Mouse (Mus musculus): ENCODE data around the gene Olfr199. TPM values are rescaled to one million over a fixed set of nuclear protein-coding genes. Genes with fewer than 3 reads are reported as not detected.
A peak's percentile ranks its signal among the peaks of the same experiment; 100 is the strongest.
"Not testable (repeated sequence)": the region's sequence is repeated elsewhere in the genome, so short reads cannot be mapped to it uniquely, and the experiment has no call there.

Gene Olfr199
- not detected for polyA plus RNA-seq (2012; fragmentation: generic; extraction: Trizol)

- not testable (repeated sequence) for H3K27me3 ChIP-seq (ENCODE audit: control insufficient read depth, insufficient read depth, insufficient read length); H3K36me3 ChIP-seq (ENCODE audit: control insufficient read depth, insufficient read depth); H3K4me2 ChIP-seq (ENCODE audit: low read depth)
Measured at GRCm38 (mm10) chr16:59219667-59220066, at the start of gene Olfr199. Gene Olfr199, minus strand, starts transcription at chr16:59219767.

GRCm38 (mm10) chr16:59269097-59269496 lies 49.5 kb upstream of the Olfr199 start:
- H3ac ChIP-seq (ENCODE audit: control insufficient read depth, insufficient read length); H3K4me2 ChIP-seq (ENCODE audit: low read depth); H3K79me2 ChIP-seq (ENCODE audit: control insufficient read depth, insufficient read depth); H3K27me3 ChIP-seq (ENCODE audit: control insufficient read depth, insufficient read depth, insufficient read length); H3K36me3 ChIP-seq (ENCODE audit: control insufficient read depth, insufficient read depth); H3K4me3 ChIP-seq: not testable (repeated sequence)

More at GRCm38 (mm10) chr16:59219667-59220066, at the start of gene Olfr199:
- H3K4me3 ChIP-seq; H3ac ChIP-seq (ENCODE audit: control insufficient read depth, insufficient read length); H3K79me2 ChIP-seq (ENCODE audit: control insufficient read depth, insufficient read depth): not testable (repeated sequence)

GRCm38 (mm10) chr16:59249684-59250083 lies 30.1 kb upstream of the Olfr199 start:
- no peaks in the 10 kb centered on the region for H3K79me2 ChIP-seq (ENCODE audit: control insufficient read depth, insufficient read depth)
- TF ChIP-seq SRF (IDR thresholded peaks at IDR 0.05; ENCODE audit: control insufficient read depth, insufficient read length, low read depth) (no peak), REST (IDR thresholded peaks at IDR 0.05; ENCODE audit: insufficient read depth, insufficient read length) (peak; percentile 83)
- H3K4me3 ChIP-seq = no peak overlapping the region
- no peak overlapping the region for H3K4me2 ChIP-seq (ENCODE audit: low read depth)
- no peak overlapping the region for H3ac ChIP-seq (ENCODE audit: control insufficient read depth, insufficient read length)
- H3K27me3 ChIP-seq (ENCODE audit: control insufficient read depth, insufficient read depth, insufficient read length) = no peaks in the 10 kb centered on the region
- no peaks in the 10 kb centered on the region for H3K36me3 ChIP-seq (ENCODE audit: control insufficient read depth, insufficient read depth)

GRCm38 (mm10) chr16:59217861-59218260 lies 1.7 kb downstream of the Olfr199 start:
- not testable (repeated sequence) for H3K4me3 ChIP-seq; H3ac ChIP-seq (ENCODE audit: control insufficient read depth, insufficient read length); H3K27me3 ChIP-seq (ENCODE audit: control insufficient read depth, insufficient read depth, insufficient read length); H3K79me2 ChIP-seq (ENCODE audit: control insufficient read depth, insufficient read depth); H3K4me2 ChIP-seq (ENCODE audit: low read depth); H3K36me3 ChIP-seq (ENCODE audit: control insufficient read depth, insufficient read depth)

GRCm38 (mm10) chr16:59203433-59203832 lies 16.1 kb downstream of the Olfr199 start, which contains the start of gene Olfr198:
Gene Olfr198, minus strand, starts transcription at chr16:59203533.
- not testable (repeated sequence) for H3ac ChIP-seq (ENCODE audit: control insufficient read depth, insufficient read length); H3K79me2 ChIP-seq (ENCODE audit: control insufficient read depth, insufficient read depth); H3K36me3 ChIP-seq (ENCODE audit: control insufficient read depth, insufficient read depth); H3K4me2 ChIP-seq (ENCODE audit: low read depth); H3K27me3 ChIP-seq (ENCODE audit: control insufficient read depth, insufficient read depth, insufficient read length); H3K4me3 ChIP-seq

GRCm38 (mm10) chr16:59170354-59170753 lies 49.2 kb downstream of the Olfr199 start, which contains the start of gene Olfr196:
Gene Olfr196, minus strand, starts transcription at chr16:59170454.
- H3K27me3 ChIP-seq (ENCODE audit: control insufficient read depth, insufficient read depth, insufficient read length) = no peaks in the 10 kb centered on the region
- H3ac ChIP-seq (ENCODE audit: control insufficient read depth, insufficient read length) = no peak within 1 kb of the TSS
- H3K36me3 ChIP-seq (ENCODE audit: control insufficient read depth, insufficient read depth) = no peaks in the 10 kb centered on the region
- TF ChIP-seq E2F4 (IDR thresholded peaks at IDR 0.05; ENCODE audit: insufficient read depth) (no peak), REST (IDR thresholded peaks at IDR 0.05; ENCODE audit: insufficient read depth, insufficient read length) (no peak), MYOD1 (IDR thresholded peaks at IDR 0.05; ENCODE audit: control insufficient read depth in 1 of 3, insufficient read length in 2 of 3, low read depth in 2 of 3) (no peak), MAX (IDR thresholded peaks at IDR 0.05; ENCODE audit: low read depth) (no peak)
- no peak within 1 kb of the TSS for H3K4me2 ChIP-seq (ENCODE audit: low read depth)
- H3K4me3 ChIP-seq = no peak within 1 kb of the TSS
- H3K79me2 ChIP-seq (ENCODE audit: control insufficient read depth, insufficient read depth) = no peaks in the 10 kb centered on the region

Other genes starting within 250 kb of the Olfr199 start
- gene Olfr183, start 224.4 kb downstream of the Olfr199 start, polyA plus RNA-seq (2012; fragmentation: generic; extraction: Trizol) = not detected
- gene Olfr186, start 189.5 kb downstream of the Olfr199 start, polyA plus RNA-seq (2012; fragmentation: generic; extraction: Trizol) = not detected
- gene Olfr187, start 180.0 kb downstream of the Olfr199 start, polyA plus RNA-seq (2012; fragmentation: generic; extraction: Trizol) = not detected
- not detected for gene Olfr190, start 141.8 kb downstream of the Olfr199 start, polyA plus RNA-seq (2012; fragmentation: generic; extraction: Trizol)
- not detected for gene Olfr191, start 129.9 kb downstream of the Olfr199 start, polyA plus RNA-seq (2012; fragmentation: generic; extraction: Trizol)
- not detected for gene Olfr193, start 107.9 kb downstream of the Olfr199 start, polyA plus RNA-seq (2012; fragmentation: generic; extraction: Trizol)
- not detected for gene Olfr194, start 98.7 kb downstream of the Olfr199 start, polyA plus RNA-seq (2012; fragmentation: generic; extraction: Trizol)
- gene Olfr195, start 72.7 kb downstream of the Olfr199 start, polyA plus RNA-seq (2012; fragmentation: generic; extraction: Trizol) = not detected
- gene Olfr196, start 49.3 kb downstream of the Olfr199 start, polyA plus RNA-seq (2012; fragmentation: generic; extraction: Trizol) = not detected
- not detected for gene Olfr198, start 16.2 kb downstream of the Olfr199 start, polyA plus RNA-seq (2012; fragmentation: generic; extraction: Trizol)
- not detected for gene Olfr201, start 52.9 kb upstream of the Olfr199 start, polyA plus RNA-seq (2012; fragmentation: generic; extraction: Trizol)
- not detected for gene Olfr202, start 67.0 kb upstream of the Olfr199 start, polyA plus RNA-seq (2012; fragmentation: generic; extraction: Trizol)
- not detected for gene Olfr203, start 79.1 kb upstream of the Olfr199 start, polyA plus RNA-seq (2012; fragmentation: generic; extraction: Trizol)
- not detected for gene Olfr204, start 98.5 kb upstream of the Olfr199 start, polyA plus RNA-seq (2012; fragmentation: generic; extraction: Trizol)
- gene Olfr205, start 111.4 kb upstream of the Olfr199 start, polyA plus RNA-seq (2012; fragmentation: generic; extraction: Trizol) = not detected
- gene Olfr206, start 129.5 kb upstream of the Olfr199 start, polyA plus RNA-seq (2012; fragmentation: generic; extraction: Trizol) = not detected
- gene Olfr209, start 144.2 kb upstream of the Olfr199 start, polyA plus RNA-seq (2012; fragmentation: generic; extraction: Trizol) = not detected
- gene Gabrr3, start 187.6 kb upstream of the Olfr199 start, polyA plus RNA-seq (2012; fragmentation: generic; extraction: Trizol) = not detected